Mouse (Mus musculus) midbrain, embryonic 12.5 days (tissue): ENCODE measurements around the gene Cdh23. TPM values are rescaled to one million over a fixed set of nuclear protein-coding genes. Genes with fewer than 3 reads are reported as not detected.

ENCODE experiments used
- ATAC-seq: fragments of 200-750 bp; cut with Nextera tagmentation; 2 replicates; pipeline ENCODE4 v1.8.0; 2017; ENCODE audit warnings: low read depth, moderate TSS enrichment, moderate library complexity; ENCODE audit not compliant: low FRiP score
- H3K27ac ChIP-seq: fragments of 300-500 bp; sonication (generic); replicated peaks from 2 replicates; pipeline ENCODE4 v1.5.1; 2016; ENCODE audit warnings: mild to moderate bottlenecking
- H3K27me3 ChIP-seq: fragments of 300-500 bp; sonication (generic); 2 replicates; pipeline ENCODE4 v1.6.1; 2016; ENCODE audit warnings: mild to moderate bottlenecking
- H3K36me3 ChIP-seq: fragments of 300-500 bp; sonication (generic); 2 replicates; pipeline ENCODE4 v1.6.1; 2016
- H3K4me1 ChIP-seq: fragments of 300-500 bp; sonication (generic); 2 replicates; pipeline ENCODE4 v1.6.1; 2016
- H3K4me2 ChIP-seq: fragments of 300-500 bp; sonication (generic); replicated peaks from 2 replicates; pipeline ENCODE4 v1.6.1; 2016; ENCODE audit warnings: mild to moderate bottlenecking, moderate library complexity
- H3K4me3 ChIP-seq: fragments of 300-500 bp; sonication (generic); 2 replicates; pipeline ENCODE4 v1.5.1; 2016; ENCODE audit warnings: mild to moderate bottlenecking
- H3K9ac ChIP-seq: fragments of 300-500 bp; sonication (generic); replicated peaks from 2 replicates; pipeline ENCODE4 v1.6.1; 2016; ENCODE audit warnings: mild to moderate bottlenecking, moderate library complexity
- H3K9me3 ChIP-seq: fragments of 300-500 bp; sonication (generic); 2 replicates; pipeline ENCODE4 v1.6.1; 2016; ENCODE audit warnings: mild to moderate bottlenecking
- WGBS: fragments of 180-500 bp; shearing (Covaris S2); methylation state at CpG from one replicate; pipeline ENCODE4 v1.1.7; 2016; 5-methylcytosine and 5-hydroxymethylcytosine counted together
- polyA plus RNA-seq: library from polyadenylated mRNA; unstranded; fragments of >200 nt; fragmentation: Nextera tagmentation; extraction: Ambion mirVana; gene quantifications from 2 replicates; pipeline ENCODE4 v1.2.1, GENCODE M21; 2016

Gene Cdh23
- polyA plus RNA-seq, 1 experiment from 2014 or later, result 1.2 TPM

- Histone ChIP-seq H3K36me3 (no peaks in the 10 kb centered on the region), H3K27ac (no peak overlapping the region)
- 68% methylated on average over 6 of the region's 6 CpGs for WGBS
Measured at GRCm38 (mm10) chr10:60363426-60363825, 332.9 kb downstream of the Cdh23 start.

GRCm38 (mm10) chr10:60362310-60362628, 334.0 kb downstream of the Cdh23 start:
- Histone ChIP-seq H3K4me3 (no peak overlapping the region), H3K36me3 (no peaks in the 10 kb centered on the region), H3K27me3 (no peaks in the 10 kb centered on the region), H3K27ac (no peak overlapping the region), H3K9ac (no peak overlapping the region), H3K4me2 (no peak overlapping the region), H3K4me1 (peaks cover 2% of the 10 kb centered on the region; the same call in 1 of the 2 replicates), H3K9me3 (no peaks in the 10 kb centered on the region)
- WGBS, result 63% methylated on average over 2 of the region's 2 CpGs
- no peak for ATAC-seq

More at GRCm38 (mm10) chr10:60363426-60363825, 332.9 kb downstream of the Cdh23 start:
- H3K27me3 ChIP-seq, result no peaks in the 10 kb centered on the region
- H3K4me2 ChIP-seq, result no peak overlapping the region
- no peak for ATAC-seq
- no peak overlapping the region for H3K4me3 ChIP-seq
- peaks cover 2% of the 10 kb centered on the region; the same call in 1 of the 2 replicates for H3K4me1 ChIP-seq
- no peaks in the 10 kb centered on the region for H3K9me3 ChIP-seq
- H3K9ac ChIP-seq, result no peak overlapping the region

- H3K4me3 ChIP-seq, result no peak overlapping the region
- peaks cover 2% of the 10 kb centered on the region; the same call in 1 of the 2 replicates for H3K4me1 ChIP-seq
- no peaks in the 10 kb centered on the region for H3K36me3 ChIP-seq
- ATAC-seq, result no peak
- no peaks in the 10 kb centered on the region for H3K27me3 ChIP-seq
- H3K4me2 ChIP-seq, result no peak overlapping the region
- 59% methylated on average over 12 of the region's 12 CpGs for WGBS
- H3K9ac ChIP-seq, result no peak overlapping the region
- H3K27ac ChIP-seq, result no peak overlapping the region
- no peaks in the 10 kb centered on the region for H3K9me3 ChIP-seq
Measured at GRCm38 (mm10) chr10:60361615-60362309, 334.5 kb downstream of the Cdh23 start.

GRCm38 (mm10) chr10:60358776-60359175, 337.5 kb downstream of the Cdh23 start:
- peaks cover 2% of the 10 kb centered on the region; the same call in 1 of the 2 replicates for H3K4me1 ChIP-seq
- H3K36me3 ChIP-seq, result no peaks in the 10 kb centered on the region
- no peaks in the 10 kb centered on the region for H3K9me3 ChIP-seq
- no peak overlapping the region for H3K27ac ChIP-seq
- WGBS, result 37% methylated on average over 4 of the region's 4 CpGs
- no peak overlapping the region for H3K9ac ChIP-seq
- no peak overlapping the region for H3K4me2 ChIP-seq
- ATAC-seq, result no peak
- no peaks in the 10 kb centered on the region for H3K27me3 ChIP-seq
- H3K4me3 ChIP-seq, result no peak overlapping the region

- no peak overlapping the region for H3K27ac ChIP-seq
- 93% methylated on average over 14 of the region's 14 CpGs for WGBS
- no peak for ATAC-seq
Measured at GRCm38 (mm10) chr10:60357901-60358300, 338.4 kb downstream of the Cdh23 start.

GRCm38 (mm10) chr10:60357441-60357840, 338.8 kb downstream of the Cdh23 start:
- H3K9me3 ChIP-seq, result no peaks in the 10 kb centered on the region
- H3K9ac ChIP-seq, result no peak overlapping the region
- ATAC-seq, result no peak
- H3K4me2 ChIP-seq, result no peak overlapping the region
- H3K27me3 ChIP-seq, result no peaks in the 10 kb centered on the region
- no peak overlapping the region for H3K4me3 ChIP-seq
- WGBS, result 88% methylated on average over 4 of the region's 4 CpGs
- H3K27ac ChIP-seq, result no peak overlapping the region
- H3K4me1 ChIP-seq, result peaks cover 2% of the 10 kb centered on the region; the same call in 1 of the 2 replicates
- H3K36me3 ChIP-seq, result no peaks in the 10 kb centered on the region

More at GRCm38 (mm10) chr10:60357901-60358300, 338.4 kb downstream of the Cdh23 start:
- Histone ChIP-seq H3K9ac (no peak overlapping the region), H3K9me3 (no peaks in the 10 kb centered on the region), H3K27me3 (no peaks in the 10 kb centered on the region), H3K36me3 (no peaks in the 10 kb centered on the region), H3K4me1 (peaks cover 2% of the 10 kb centered on the region; the same call in 1 of the 2 replicates), H3K4me3 (no peak overlapping the region), H3K4me2 (no peak overlapping the region)

- Histone ChIP-seq H3K9ac (no peak overlapping the region), H3K27me3 (no peaks in the 10 kb centered on the region), H3K27ac (no peak overlapping the region), H3K4me2 (no peak overlapping the region), H3K4me3 (no peak overlapping the region), H3K4me1 (peaks cover 22% of the 10 kb centered on the region), H3K9me3 (no peaks in the 10 kb centered on the region), H3K36me3 (no peaks in the 10 kb centered on the region)
- 77% methylated on average over 11 of the region's 11 CpGs for WGBS
- ATAC-seq, result no peak
Measured at GRCm38 (mm10) chr10:60354881-60355677, 341.2 kb downstream of the Cdh23 start.

- Histone ChIP-seq H3K9me3 (no peaks in the 10 kb centered on the region), H3K27ac (no peak overlapping the region), H3K9ac (no peak overlapping the region), H3K27me3 (peaks cover under 1% of the 10 kb centered on the region; the same call in 1 of the 2 replicates), H3K4me2 (no peak overlapping the region), H3K4me3 (no peak overlapping the region), H3K36me3 (no peaks in the 10 kb centered on the region), H3K4me1 (peaks cover 23% of the 10 kb centered on the region)
- 86% methylated on average over 4 of the region's 4 CpGs for WGBS
- ATAC-seq, result no peak
Measured at GRCm38 (mm10) chr10:60354003-60354325, 342.3 kb downstream of the Cdh23 start.

- peaks cover 5% of the 10 kb centered on the region; the same call in 1 of the 2 replicates for H3K27me3 ChIP-seq
- H3K36me3 ChIP-seq, result no peaks in the 10 kb centered on the region
- H3K9me3 ChIP-seq, result no peaks in the 10 kb centered on the region
- WGBS, result 60% methylated on average over 5 of the region's 5 CpGs
- ATAC-seq, result no peak
- no peak overlapping the region for H3K9ac ChIP-seq
- peaks cover 22% of the 10 kb centered on the region for H3K4me1 ChIP-seq
- H3K4me3 ChIP-seq, result no peak overlapping the region
- H3K4me2 ChIP-seq, result no peak overlapping the region
- H3K27ac ChIP-seq, result no peak overlapping the region
Measured at GRCm38 (mm10) chr10:60353241-60354002, 342.9 kb downstream of the Cdh23 start.

- peaks cover 20% of the 10 kb centered on the region for H3K27me3 ChIP-seq
- H3K9ac ChIP-seq, result no peak overlapping the region
- H3K9me3 ChIP-seq, result no peaks in the 10 kb centered on the region
- peaks cover 24% of the 10 kb centered on the region for H3K4me1 ChIP-seq
- H3K4me3 ChIP-seq, result no peak overlapping the region
- ATAC-seq, result peak; percentile 66; the same call in 1 of the 2 replicates
- no peaks in the 10 kb centered on the region for H3K36me3 ChIP-seq
- H3K4me2 ChIP-seq, result no peak overlapping the region
- 34% methylated on average over 7 of the region's 7 CpGs for WGBS
- H3K27ac ChIP-seq, result peak overlapping the region; percentile 21; the same call in 1 of the 2 replicates
Measured at GRCm38 (mm10) chr10:60351761-60352455, 344.4 kb downstream of the Cdh23 start.

- Histone ChIP-seq H3K4me1 (peaks cover 31% of the 10 kb centered on the region), H3K4me3 (no peak overlapping the region), H3K27me3 (peaks cover 26% of the 10 kb centered on the region), H3K36me3 (no peaks in the 10 kb centered on the region), H3K4me2 (no peak overlapping the region), H3K27ac (peak overlapping the region; percentile 21), H3K9ac (no peak overlapping the region), H3K9me3 (no peaks in the 10 kb centered on the region)
- peak; percentile 32; the same call in 1 of the 2 replicates for ATAC-seq
- 34% methylated on average over 3 of the region's 3 CpGs for WGBS
Measured at GRCm38 (mm10) chr10:60351248-60351647, 345.0 kb downstream of the Cdh23 start.
